Mouse (Mus musculus): Measurements from ENCODE around the gene Stambpl1. TPM values are rescaled to one million over a fixed set of nuclear protein-coding genes. Genes with fewer than 3 reads are reported as not detected.
"Not testable (repeated sequence)": the region's sequence is repeated elsewhere in the genome, so short reads cannot be mapped to it uniquely, and the experiment has no call there.

Stambpl1 gene
- polyA plus RNA-seq, 1 experiment from 2014 or later, result 5.9 TPM

GRCm38 (mm10) chr19:34202668-34203067 is 10.6 kb downstream of the Stambpl1 start:
- WGBS, result 81% methylated on average over 2 of the region's 2 CpGs
- no peak overlapping the region for H3K9ac ChIP-seq (replicated peaks)
- ATAC-seq, result no peak

GRCm38 (mm10) chr19:34206128-34206527 is 14.1 kb downstream of the Stambpl1 start:
- WGBS, result 87% methylated on average over 4 of the region's 4 CpGs
- not testable (repeated sequence) for ATAC-seq; H3K27me3 ChIP-seq; H3K9me3 ChIP-seq; H3K4me1 ChIP-seq (replicated peaks); H3K4me3 ChIP-seq (replicated peaks); H3K27ac ChIP-seq; H3K36me3 ChIP-seq; H3K9ac ChIP-seq (replicated peaks); H3K4me2 ChIP-seq (replicated peaks)

More at GRCm38 (mm10) chr19:34202668-34203067, 10.6 kb downstream of the Stambpl1 start:
- no peaks in the 10 kb centered on the region for H3K9me3 ChIP-seq
- H3K4me2 ChIP-seq (replicated peaks), result no peak overlapping the region
- no peaks in the 10 kb centered on the region for H3K27me3 ChIP-seq
- no peaks in the 10 kb centered on the region for H3K36me3 ChIP-seq
- no peak overlapping the region for H3K27ac ChIP-seq
- no peaks in the 10 kb centered on the region for H3K4me1 ChIP-seq (replicated peaks)
- H3K4me3 ChIP-seq (replicated peaks), result no peak overlapping the region

GRCm38 (mm10) chr19:34206760-34207440 is 14.9 kb downstream of the Stambpl1 start:
- Histone ChIP-seq H3K27ac (no peak overlapping the region), H3K9ac (replicated peaks) (no peak overlapping the region), H3K4me3 (replicated peaks) (no peak overlapping the region), H3K9me3 (no peaks in the 10 kb centered on the region), H3K4me1 (replicated peaks) (no peaks in the 10 kb centered on the region), H3K36me3 (no peaks in the 10 kb centered on the region), H3K27me3 (no peaks in the 10 kb centered on the region), H3K4me2 (replicated peaks) (no peak overlapping the region)
- WGBS, result 90% methylated on average over 8 of the region's 8 CpGs
- no peak for ATAC-seq

- H3K36me3 ChIP-seq, result no peaks in the 10 kb centered on the region
- no peaks in the 10 kb centered on the region for H3K27me3 ChIP-seq
- no peak overlapping the region for H3K27ac ChIP-seq
- no peaks in the 10 kb centered on the region for H3K4me1 ChIP-seq (replicated peaks)
- H3K9me3 ChIP-seq, result no peaks in the 10 kb centered on the region
- H3K4me2 ChIP-seq (replicated peaks), result no peak overlapping the region
- no peak for ATAC-seq
- no peak overlapping the region for H3K4me3 ChIP-seq (replicated peaks)
- no peak overlapping the region for H3K9ac ChIP-seq (replicated peaks)
- 86% methylated on average over 3 of the region's 3 CpGs for WGBS
These were observed 17.0 kb downstream of the Stambpl1 start for GRCm38 (mm10) chr19:34209031-34209430.

- H3K9me3 ChIP-seq, result no peaks in the 10 kb centered on the region
- H3K9ac ChIP-seq (replicated peaks), result no peak overlapping the region
- no peak overlapping the region for H3K4me2 ChIP-seq (replicated peaks)
- no peaks in the 10 kb centered on the region for H3K36me3 ChIP-seq
- no peaks in the 10 kb centered on the region for H3K27me3 ChIP-seq
- no peak overlapping the region for H3K4me3 ChIP-seq (replicated peaks)
- WGBS, result 82% methylated on average over 8 of the region's 8 CpGs
- no peaks in the 10 kb centered on the region for H3K4me1 ChIP-seq (replicated peaks)
- H3K27ac ChIP-seq, result no peak overlapping the region
- no peak for ATAC-seq
These were observed 18.0 kb downstream of the Stambpl1 start for GRCm38 (mm10) chr19:34209930-34210581.

- Histone ChIP-seq H3K4me1 (replicated peaks) (no peaks in the 10 kb centered on the region), H3K36me3 (no peaks in the 10 kb centered on the region), H3K4me2 (replicated peaks) (no peak overlapping the region), H3K27me3 (no peaks in the 10 kb centered on the region), H3K9me3 (no peaks in the 10 kb centered on the region), H3K4me3 (replicated peaks) (no peak overlapping the region), H3K27ac (no peak overlapping the region), H3K9ac (replicated peaks) (no peak overlapping the region)
- no peak for ATAC-seq
- WGBS, result 58% methylated on average over 2 of the region's 2 CpGs
These were observed 18.8 kb downstream of the Stambpl1 start for GRCm38 (mm10) chr19:34210841-34211240.

- ATAC-seq, result no peak
- H3K36me3 ChIP-seq, result no peaks in the 10 kb centered on the region
- no peaks in the 10 kb centered on the region; the same call in 1 of the 2 replicates for H3K4me1 ChIP-seq (replicated peaks)
- H3K4me2 ChIP-seq (replicated peaks), result no peak overlapping the region
- no peak overlapping the region for H3K9ac ChIP-seq (replicated peaks)
- H3K4me3 ChIP-seq (replicated peaks), result no peak overlapping the region
- H3K27ac ChIP-seq, result no peak overlapping the region
- WGBS, result 91% methylated on average over 12 of the region's 12 CpGs
- H3K9me3 ChIP-seq, result no peaks in the 10 kb centered on the region
- no peaks in the 10 kb centered on the region for H3K27me3 ChIP-seq
These were observed 20.6 kb downstream of the Stambpl1 start for GRCm38 (mm10) chr19:34212489-34213250.

GRCm38 (mm10) chr19:34213251-34213645 is 21.2 kb downstream of the Stambpl1 start:
- ATAC-seq, result no peak
- Histone ChIP-seq H3K9me3 (no peaks in the 10 kb centered on the region), H3K27me3 (no peaks in the 10 kb centered on the region), H3K4me1 (replicated peaks) (no peaks in the 10 kb centered on the region; the same call in 1 of the 2 replicates), H3K4me2 (replicated peaks) (no peak overlapping the region), H3K36me3 (no peaks in the 10 kb centered on the region), H3K27ac (no peak overlapping the region), H3K4me3 (replicated peaks) (no peak overlapping the region), H3K9ac (replicated peaks) (no peak overlapping the region)

GRCm38 (mm10) chr19:34214136-34214535 is 22.1 kb downstream of the Stambpl1 start:
- Histone ChIP-seq H3K9me3 (no peaks in the 10 kb centered on the region), H3K4me2 (replicated peaks) (no peak overlapping the region), H3K4me1 (replicated peaks) (no peaks in the 10 kb centered on the region; the same call in 1 of the 2 replicates), H3K27ac (no peak overlapping the region), H3K9ac (replicated peaks) (no peak overlapping the region), H3K4me3 (replicated peaks) (no peak overlapping the region), H3K36me3 (no peaks in the 10 kb centered on the region), H3K27me3 (no peaks in the 10 kb centered on the region)
- no peak for ATAC-seq
- WGBS, result 59% methylated on average over 4 of the region's 4 CpGs

GRCm38 (mm10) chr19:34216956-34217355 is 24.9 kb downstream of the Stambpl1 start:
- H3K4me2 ChIP-seq (replicated peaks), result no peak overlapping the region
- H3K9me3 ChIP-seq, result no peaks in the 10 kb centered on the region
- no peak overlapping the region for H3K4me3 ChIP-seq (replicated peaks)
- WGBS, result 67% methylated on average over 5 of the region's 5 CpGs
- no peaks in the 10 kb centered on the region for H3K36me3 ChIP-seq
- H3K4me1 ChIP-seq (replicated peaks), result no peaks in the 10 kb centered on the region; the same call in 1 of the 2 replicates
- ATAC-seq, result peak; percentile 62; the same call in 1 of the 2 replicates
- no peak overlapping the region for H3K27ac ChIP-seq
- no peaks in the 10 kb centered on the region for H3K27me3 ChIP-seq
- H3K9ac ChIP-seq (replicated peaks), result no peak overlapping the region

- Histone ChIP-seq H3K4me1 (replicated peaks) (no peaks in the 10 kb centered on the region; the same call in 1 of the 2 replicates), H3K9me3 (no peaks in the 10 kb centered on the region), H3K9ac (replicated peaks) (no peak overlapping the region), H3K27ac (no peak overlapping the region), H3K4me3 (replicated peaks) (no peak overlapping the region), H3K36me3 (no peaks in the 10 kb centered on the region), H3K4me2 (replicated peaks) (no peak overlapping the region), H3K27me3 (no peaks in the 10 kb centered on the region)
- WGBS, result 91% methylated on average over 3 of the region's 3 CpGs
- ATAC-seq, result no peak
These were observed 25.7 kb downstream of the Stambpl1 start for GRCm38 (mm10) chr19:34217761-34218160.
